Mouse (Mus musculus): ENCODE data around the gene Tmprss4. TPM values are rescaled to one million over a fixed set of nuclear protein-coding genes. Genes with fewer than 3 reads are reported as not detected.

Tmprss4 gene
- polyA plus RNA-seq, 1 experiment from 2014 or later = not detected

GRCm38 (mm10) chr9:45153361-45153760 lies 50.5 kb downstream of the Tmprss4 start:
- no peak overlapping the region for H3K4me3 ChIP-seq (ENCODE audit: low read depth, low read length)
- H3K4me1 ChIP-seq (ENCODE audit: control insufficient read depth, insufficient read depth, low read length) = no peaks in the 10 kb centered on the region
- H3K27me3 ChIP-seq (ENCODE audit: control insufficient read depth, insufficient read depth, low read length) = no peaks in the 10 kb centered on the region
- H3K4me2 ChIP-seq (ENCODE audit: low read depth, low read length) = no peak overlapping the region
- H3K36me3 ChIP-seq (ENCODE audit: control insufficient read depth, insufficient read depth, low read length) = no peaks in the 10 kb centered on the region
- no peak overlapping the region for H3K9ac ChIP-seq (replicated peaks; ENCODE audit: low read depth, low read length)
- WGBS = 68% methylated on average over 7 of the region's 7 CpGs
- H3K27ac ChIP-seq (ENCODE audit: low read depth, low read length) = no peak overlapping the region
- H3K9me3 ChIP-seq (ENCODE audit: control insufficient read depth, low read length) = no peaks in the 10 kb centered on the region
- ATAC-seq (ENCODE audit: low read depth) = no peak

GRCm38 (mm10) chr9:45150933-45151332 lies 53.0 kb downstream of the Tmprss4 start:
- ATAC-seq (ENCODE audit: low read depth) = no peak
- WGBS = 71% methylated on average over 1 of the region's 1 CpGs
- no peaks in the 10 kb centered on the region for H3K27me3 ChIP-seq (ENCODE audit: control insufficient read depth, insufficient read depth, low read length)
- no peak overlapping the region for H3K27ac ChIP-seq (ENCODE audit: low read depth, low read length)
- H3K36me3 ChIP-seq (ENCODE audit: control insufficient read depth, insufficient read depth, low read length) = no peaks in the 10 kb centered on the region
- no peaks in the 10 kb centered on the region for H3K9me3 ChIP-seq (ENCODE audit: control insufficient read depth, low read length)
- no peak overlapping the region for H3K4me2 ChIP-seq (ENCODE audit: low read depth, low read length)
- no peaks in the 10 kb centered on the region; the same call in 1 of the 2 replicates for H3K4me1 ChIP-seq (ENCODE audit: control insufficient read depth, insufficient read depth, low read length)
- no peak overlapping the region for H3K4me3 ChIP-seq (ENCODE audit: low read depth, low read length)
- no peak overlapping the region for H3K9ac ChIP-seq (replicated peaks; ENCODE audit: low read depth, low read length)

- peak overlapping the region; percentile 12 for H3K9ac ChIP-seq (replicated peaks; ENCODE audit: low read depth, low read length)
- 0% methylated on average over 5 of the region's 5 CpGs for WGBS
- H3K27ac ChIP-seq (ENCODE audit: low read depth, low read length) = no peak overlapping the region
- no peaks in the 10 kb centered on the region; the same call in 1 of the 2 replicates for H3K4me1 ChIP-seq (ENCODE audit: control insufficient read depth, insufficient read depth, low read length)
- peaks cover 6% of the 10 kb centered on the region; the same call in 1 of the 2 replicates for H3K27me3 ChIP-seq (ENCODE audit: control insufficient read depth, insufficient read depth, low read length)
- peak; percentile 21; the same call in 1 of the 2 replicates for ATAC-seq (ENCODE audit: low read depth)
- H3K4me3 ChIP-seq (ENCODE audit: low read depth, low read length) = peak overlapping the region; percentile 15; the same call in 1 of the 2 replicates
- H3K9me3 ChIP-seq (ENCODE audit: control insufficient read depth, low read length) = no peaks in the 10 kb centered on the region
- no peaks in the 10 kb centered on the region for H3K36me3 ChIP-seq (ENCODE audit: control insufficient read depth, insufficient read depth, low read length)
- peak overlapping the region; percentile 46 for H3K4me2 ChIP-seq (ENCODE audit: low read depth, low read length)
Observed at GRCm38 (mm10) chr9:45146267-45146597, 57.7 kb downstream of the Tmprss4 start.

DNA sequence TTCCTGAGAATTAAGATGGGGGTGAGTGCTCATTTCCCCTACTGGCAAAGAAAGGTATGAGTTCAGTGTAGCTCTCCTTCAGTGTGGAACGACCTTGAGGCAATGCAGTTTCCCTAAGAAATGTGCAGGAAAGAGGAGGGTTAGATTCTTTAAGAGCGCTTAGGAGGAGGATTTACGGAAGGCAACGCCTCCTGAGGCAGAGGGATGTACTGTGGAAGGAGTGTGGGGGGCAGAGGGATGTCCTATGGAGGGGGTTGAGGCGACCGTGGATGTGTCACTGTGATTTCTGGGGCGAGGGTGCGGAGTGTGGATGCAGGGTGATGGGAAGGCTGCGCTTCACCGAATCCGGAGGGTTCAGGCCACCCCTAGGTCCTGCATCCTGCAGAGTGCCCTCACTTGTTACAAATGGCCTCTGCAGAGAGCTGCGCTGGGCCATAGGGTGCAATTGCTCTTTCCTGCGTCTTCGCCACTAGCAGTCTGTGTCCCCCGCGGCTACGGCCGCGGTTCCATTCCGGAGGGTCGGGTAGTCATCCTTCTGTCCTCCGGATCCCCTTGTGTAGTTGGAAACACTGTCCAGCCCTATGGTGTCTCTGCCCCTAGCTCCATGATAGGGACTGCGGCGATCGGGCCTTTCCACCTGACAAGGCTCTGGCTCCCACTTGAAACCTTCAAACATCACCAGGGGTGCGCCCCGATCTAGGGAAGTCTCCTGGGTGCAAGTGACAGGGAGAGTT lies 58.2 kb downstream of the Tmprss4 start:
- H3K27ac ChIP-seq (ENCODE audit: low read depth, low read length) = no peak overlapping the region
- H3K9ac ChIP-seq (replicated peaks; ENCODE audit: low read depth, low read length) = peak overlapping the region; percentile 12
- no peaks in the 10 kb centered on the region for H3K36me3 ChIP-seq (ENCODE audit: control insufficient read depth, insufficient read depth, low read length)
- 1% methylated on average over 27 of the region's 27 CpGs for WGBS
- peak overlapping the region; percentile 15; the same call in 1 of the 2 replicates for H3K4me3 ChIP-seq (ENCODE audit: low read depth, low read length)
- ATAC-seq (ENCODE audit: low read depth) = peak; percentile 60; the same call in 1 of the 2 replicates
- H3K4me1 ChIP-seq (ENCODE audit: control insufficient read depth, insufficient read depth, low read length) = no peaks in the 10 kb centered on the region; the same call in 1 of the 2 replicates
- H3K9me3 ChIP-seq (ENCODE audit: control insufficient read depth, low read length) = no peaks in the 10 kb centered on the region
- H3K4me2 ChIP-seq (ENCODE audit: low read depth, low read length) = peak overlapping the region; percentile 46
- peaks cover 6% of the 10 kb centered on the region; the same call in 1 of the 2 replicates for H3K27me3 ChIP-seq (ENCODE audit: control insufficient read depth, insufficient read depth, low read length)

- no peak overlapping the region for H3K4me3 ChIP-seq (ENCODE audit: low read depth, low read length)
- 62% methylated on average over 3 of the region's 3 CpGs for WGBS
- H3K27me3 ChIP-seq (ENCODE audit: control insufficient read depth, insufficient read depth, low read length) = peaks cover 24% of the 10 kb centered on the region
- H3K9ac ChIP-seq (replicated peaks; ENCODE audit: low read depth, low read length) = no peak overlapping the region
- peaks cover 5% of the 10 kb centered on the region; the same call in 1 of the 2 replicates for H3K4me1 ChIP-seq (ENCODE audit: control insufficient read depth, insufficient read depth, low read length)
- H3K27ac ChIP-seq (ENCODE audit: low read depth, low read length) = no peak overlapping the region
- H3K9me3 ChIP-seq (ENCODE audit: control insufficient read depth, low read length) = no peaks in the 10 kb centered on the region
- no peak overlapping the region for H3K4me2 ChIP-seq (ENCODE audit: low read depth, low read length)
- ATAC-seq (ENCODE audit: low read depth) = no peak
- no peaks in the 10 kb centered on the region for H3K36me3 ChIP-seq (ENCODE audit: control insufficient read depth, insufficient read depth, low read length)
Observed at GRCm38 (mm10) chr9:45142686-45143085, 61.2 kb downstream of the Tmprss4 start.

DNA sequence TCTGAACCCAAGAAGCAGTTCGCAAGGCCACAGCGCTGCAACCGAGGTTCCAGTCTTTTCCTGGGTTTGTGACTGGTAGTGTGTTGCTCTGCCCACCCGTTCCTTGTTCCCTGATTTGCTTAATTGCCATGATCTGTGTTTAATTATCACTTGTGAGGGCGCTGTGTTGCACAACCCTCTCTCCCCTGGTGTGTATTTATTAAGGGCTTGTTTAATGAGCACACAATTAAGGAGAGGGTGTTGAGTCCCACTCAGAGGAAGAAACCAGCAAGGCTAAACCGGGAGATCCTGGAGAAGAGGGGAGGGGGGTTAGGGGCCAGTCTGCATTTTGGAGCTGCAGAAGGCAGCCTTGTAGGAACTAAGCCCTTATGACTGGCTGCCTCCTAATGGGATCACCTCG lies 62.9 kb downstream of the Tmprss4 start:
- Histone ChIP-seq H3K4me1 (ENCODE audit: control insufficient read depth, insufficient read depth, low read length) (peaks cover 5% of the 10 kb centered on the region; the same call in 1 of the 2 replicates), H3K27me3 (ENCODE audit: control insufficient read depth, insufficient read depth, low read length) (peaks cover 37% of the 10 kb centered on the region), H3K9ac (replicated peaks; ENCODE audit: low read depth, low read length) (no peak overlapping the region), H3K27ac (ENCODE audit: low read depth, low read length) (no peak overlapping the region), H3K36me3 (ENCODE audit: control insufficient read depth, insufficient read depth, low read length) (no peaks in the 10 kb centered on the region), H3K9me3 (ENCODE audit: control insufficient read depth, low read length) (no peaks in the 10 kb centered on the region), H3K4me3 (ENCODE audit: low read depth, low read length) (no peak overlapping the region), H3K4me2 (ENCODE audit: low read depth, low read length) (no peak overlapping the region)
- no peak for ATAC-seq (ENCODE audit: low read depth)
- WGBS = 48% methylated on average over 7 of the region's 7 CpGs

GRCm38 (mm10) chr9:45139082-45139481 lies 64.8 kb downstream of the Tmprss4 start:
- no peak overlapping the region for H3K27ac ChIP-seq (ENCODE audit: low read depth, low read length)
- 4% methylated on average over 7 of the region's 7 CpGs for WGBS
- peak overlapping the region; percentile 83 for H3K4me2 ChIP-seq (ENCODE audit: low read depth, low read length)
- ATAC-seq (ENCODE audit: low read depth) = no peak
- peaks cover 37% of the 10 kb centered on the region for H3K27me3 ChIP-seq (ENCODE audit: control insufficient read depth, insufficient read depth, low read length)
- H3K4me1 ChIP-seq (ENCODE audit: control insufficient read depth, insufficient read depth, low read length) = peaks cover 5% of the 10 kb centered on the region; the same call in 1 of the 2 replicates
- H3K36me3 ChIP-seq (ENCODE audit: control insufficient read depth, insufficient read depth, low read length) = no peaks in the 10 kb centered on the region
- no peaks in the 10 kb centered on the region for H3K9me3 ChIP-seq (ENCODE audit: control insufficient read depth, low read length)
- H3K4me3 ChIP-seq (ENCODE audit: low read depth, low read length) = peak overlapping the region; percentile 44
- H3K9ac ChIP-seq (replicated peaks; ENCODE audit: low read depth, low read length) = no peak overlapping the region

DNA sequence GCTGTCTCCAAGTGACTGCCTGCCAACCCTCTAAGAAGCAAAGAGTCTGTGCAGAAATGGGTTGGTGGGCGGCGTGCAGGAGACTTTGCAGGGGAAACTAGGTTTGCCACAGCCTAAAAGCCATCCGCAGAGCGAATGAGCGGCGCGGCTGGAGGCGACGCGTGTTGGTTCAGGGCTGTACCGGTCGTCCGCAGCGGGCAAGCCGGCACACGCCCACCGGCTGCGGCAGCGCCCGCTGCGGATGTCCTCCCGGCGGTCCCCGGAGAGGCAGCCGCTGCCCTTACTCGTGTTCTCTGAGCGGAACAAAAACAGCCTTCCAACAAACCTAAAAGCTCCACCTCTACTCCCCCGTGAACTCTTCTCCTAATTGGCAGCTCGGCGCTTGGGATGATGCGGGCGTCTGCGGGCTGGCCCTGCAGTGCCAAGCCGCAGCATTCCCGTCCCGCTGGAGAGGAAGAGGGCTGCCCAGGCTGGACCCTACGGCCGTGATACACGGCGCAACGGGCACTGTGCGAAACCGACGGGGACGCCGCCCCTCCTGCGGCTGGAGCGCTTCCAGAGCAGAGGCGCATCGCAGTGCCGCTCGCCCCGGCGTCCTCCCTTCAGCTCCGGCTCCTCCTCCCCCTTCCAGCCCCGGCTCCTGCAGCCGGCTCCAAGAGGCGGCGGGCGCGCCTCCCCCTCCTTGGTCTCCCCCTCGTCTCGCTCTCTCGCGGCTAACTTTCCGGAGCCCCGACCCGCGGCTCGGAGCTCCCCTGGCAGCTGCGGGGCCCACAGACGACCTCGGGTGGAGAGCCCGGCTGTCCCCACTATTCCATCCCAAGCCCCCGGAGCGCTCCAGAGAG lies 65.5 kb downstream of the Tmprss4 start, which contains the start of gene Scn4b:
TSS of gene Scn4b (plus strand) at position 205 of the 842 bp plus-strand sequence.
- peak; percentile 63; the same call in 1 of the 2 replicates for ATAC-seq (ENCODE audit: low read depth)
- WGBS = under 1% methylated on average over 68 of the region's 76 CpGs
- peaks cover 34% of the 10 kb centered on the region for H3K27me3 ChIP-seq (ENCODE audit: control insufficient read depth, insufficient read depth, low read length)
- no peaks in the 10 kb centered on the region for H3K9me3 ChIP-seq (ENCODE audit: control insufficient read depth, low read length)
- H3K27ac ChIP-seq (ENCODE audit: low read depth, low read length) = no peak within 1 kb of the TSS
- H3K9ac ChIP-seq (replicated peaks; ENCODE audit: low read depth, low read length) = peak within 1 kb of the TSS; percentile 39
- H3K36me3 ChIP-seq (ENCODE audit: control insufficient read depth, insufficient read depth, low read length) = no peaks in the 10 kb centered on the region
- H3K4me2 ChIP-seq (ENCODE audit: low read depth, low read length) = peak within 1 kb of the TSS; percentile 83
- H3K4me3 ChIP-seq (ENCODE audit: low read depth, low read length) = peak within 1 kb of the TSS; percentile 44
- H3K4me1 ChIP-seq (ENCODE audit: control insufficient read depth, insufficient read depth, low read length) = peaks cover 5% of the 10 kb centered on the region; the same call in 1 of the 2 replicates
